Mouse (Mus musculus): ENCODE measurements around the gene Arhgap25.

- TF ChIP-seq CTCF (IDR thresholded peaks at IDR 0.05; ENCODE audit: control insufficient read depth, insufficient read depth, insufficient read length) (peak; percentile 38), MYOG (IDR thresholded peaks at IDR 0.05; ENCODE audit: control insufficient read depth, extremely low read depth, insufficient read length) (no peak), FOSL1 (IDR thresholded peaks at IDR 0.05; ENCODE audit: insufficient read depth, low read length, poor library complexity, severe bottlenecking) (no peak)
Observed at GRCm38 (mm10) chr6:87451016-87451415, 82.0 kb downstream of the Arhgap25 start.

All from C2C12 (cell line).